9 mouse cellular contexts compared by ENCODE assay signal in genomic region chr7:19006476-19006875, GRCm38 (mm10). TPM values are rescaled to one million over a fixed set of nuclear protein-coding genes. Genes with fewer than 3 reads are reported as not detected.
DNase-seq lines count a peak whose midpoint lies in the region; ATAC-seq and TF ChIP-seq lines count a peak whose summit lies in the region.
"Had no signal": no experiment of that assay in that cellular context is flagged by ENCODE, and none has a peak within 500 bp of the region (broad histone marks: within the 10 kb centered on the region; RNA-seq: fewer than 3 reads in every experiment).

No protein-coding gene starts in this region.

- peak; percentile 99 for TF ChIP-seq CTCF in kidney, adult 2 months (conservative IDR thresholded peaks at IDR 0.05; ENCODE audit: insufficient read depth, insufficient read length, low read depth, low read length)

- peaks cover 20% of the 10 kb centered on the region for H3K4me1 ChIP-seq in kidney, adult 2 months (ENCODE audit: control insufficient read depth, insufficient read depth, low read length)
- peaks cover 52% of the 10 kb centered on the region for H3K4me1 ChIP-seq in limb, embryonic 15.5 days
- H3K4me1 ChIP-seq in stomach, embryonic 14.5 days (ENCODE audit: control insufficient read depth, insufficient read depth, low read length): peaks cover 31% of the 10 kb centered on the region

- H3K9me3 ChIP-seq in limb, embryonic 15.5 days: no peaks in the 10 kb centered on the region
- H3K9me3 ChIP-seq in stomach, embryonic 14.5 days (ENCODE audit: control insufficient read depth, low read depth, low read length): no peaks in the 10 kb centered on the region

- no peak overlapping the region for H3K4me3 ChIP-seq in kidney, adult 2 months (ENCODE audit: insufficient read depth, low read depth, low read length)
- peak overlapping the region; percentile 82 for H3K4me3 ChIP-seq in limb, embryonic 15.5 days
- H3K4me3 ChIP-seq in stomach, embryonic 14.5 days (ENCODE audit: low read depth, low read length): peak overlapping the region; percentile 88; the same call in 1 of the 2 replicates

- H3K27me3 ChIP-seq in kidney, adult 2 months (replicated peaks; ENCODE audit: control insufficient read depth, insufficient read depth, low read length): no peaks in the 10 kb centered on the region
- no peaks in the 10 kb centered on the region for H3K27me3 ChIP-seq in limb, embryonic 15.5 days
- H3K27me3 ChIP-seq in stomach, embryonic 14.5 days (ENCODE audit: control insufficient read depth, insufficient read depth, low read length): no peaks in the 10 kb centered on the region

- no peak overlapping the region for H3K9ac ChIP-seq in limb, embryonic 15.5 days
- H3K9ac ChIP-seq in stomach, embryonic 14.5 days (replicated peaks; ENCODE audit: low read depth, low read length): no peak overlapping the region

- H3K36me3 ChIP-seq in kidney, adult 2 months (ENCODE audit: control insufficient read depth, insufficient read depth, low read length): no peaks in the 10 kb centered on the region; the same call in 1 of the 2 replicates
- H3K36me3 ChIP-seq in limb, embryonic 15.5 days: peaks cover 28% of the 10 kb centered on the region
- H3K36me3 ChIP-seq in stomach, embryonic 14.5 days (ENCODE audit: control insufficient read depth, insufficient read depth, low read length): peaks cover 21% of the 10 kb centered on the region

- WGBS in kidney, adult 2 months: 5% methylated on average over 12 of the region's 12 CpGs
- 9% methylated on average over 12 of the region's 12 CpGs for whole genome bisulfite sequencing in limb, embryonic 15.5 days
- WGBS in stomach, embryonic 14.5 days: 9% methylated on average over 12 of the region's 12 CpGs

- H3K4me2 ChIP-seq in limb, embryonic 15.5 days: peak overlapping the region; percentile 97
- peak overlapping the region; percentile 87 for H3K4me2 ChIP-seq in stomach, embryonic 14.5 days (replicated peaks; ENCODE audit: low read depth, low read length)

- DNase-seq in 3134 (ENCODE audit: extremely low read depth, insufficient read length, low spot score) (peak; percentile 56), ZHBTc4 (ENCODE audit: low read depth, low spot score) (peak; percentile 91)
- peak; percentile 92 for DNase-seq in embryo, embryonic 11 days
- peak; percentile 82 to 91 for DNase-seq in heart, adult 18-20 months
- peak; percentile 92 for DNase-seq in kidney, adult 2 months
- peak; percentile 81 to 85 for DNase-seq in natural killer cell, adult 2 months (ENCODE audit: low spot score in 2 of 2)

- no peak for TF ChIP-seq POLR2A in kidney, adult 2 months (IDR thresholded peaks at IDR 0.05; ENCODE audit: low read depth, low read length)

- H3K27ac ChIP-seq in kidney, adult 2 months (ENCODE audit: insufficient read depth, low read depth, low read length): no peak overlapping the region
- H3K27ac ChIP-seq in limb, embryonic 15.5 days: no peak overlapping the region
- peak overlapping the region; percentile 71; the same call in 1 of the 2 replicates for H3K27ac ChIP-seq in stomach, embryonic 14.5 days (ENCODE audit: low read length)

- ATAC-seq in limb, embryonic 15.5 days (ENCODE audit: insufficient number of reproducible peaks, low FRiP score, low TSS enrichment, low read depth): no peak
- no peak for ATAC-seq in stomach, embryonic 14.5 days (ENCODE audit: insufficient number of reproducible peaks, insufficient read depth, low FRiP score, low read depth)

RNA-seq across cellular contexts. Expression of gene Irf2bp1, which starts 2.6 kb away (rescaled TPM):
- 10 to 100 TPM; 22.4 to 23.1 TPM for total RNA-seq in heart, adult 18-20 months (2021)
- 18.1 and 21.1 TPM in 2 replicates for polyA plus RNA-seq in kidney, adult 2 months (2012; rRNA removed)
- polyA plus RNA-seq in limb, embryonic 15.5 days (2015; fragmentation: Nextera tagmentation; extraction: Ambion mirVana): 24.0 and 26.1 TPM in 2 replicates
- polyA plus RNA-seq in stomach, embryonic 14.5 days (2014; fragmentation: Nextera tagmentation; extraction: Ambion mirVana): 22.7 and 25.5 TPM in 2 replicates

RNA-seq across cellular contexts. Expression of gene Mypop, which starts 15.4 kb away (rescaled TPM):
- total RNA-seq in heart, adult 18-20 months (2021): 1 to 10 TPM; 3.6 to 4.0 TPM
- polyA plus RNA-seq in kidney, adult 2 months (2012; rRNA removed): 7.6 and 8.7 TPM in 2 replicates
- 5.2 and 5.3 TPM in 2 replicates for polyA plus RNA-seq in limb, embryonic 15.5 days (2015; fragmentation: Nextera tagmentation; extraction: Ambion mirVana)
- 3.0 and 3.5 TPM in 2 replicates for polyA plus RNA-seq in stomach, embryonic 14.5 days (2014; fragmentation: Nextera tagmentation; extraction: Ambion mirVana)

RNA-seq across cellular contexts. Expression of gene Foxa3, which starts 16.9 kb away (rescaled TPM):
- total RNA-seq in heart, adult 18-20 months (2021): not detected
- polyA plus RNA-seq in kidney, adult 2 months (2012; rRNA removed): 0.13 and 0.16 TPM in 2 replicates
- 3.8 and 3.9 TPM in 2 replicates for polyA plus RNA-seq in limb, embryonic 15.5 days (2015; fragmentation: Nextera tagmentation; extraction: Ambion mirVana)
- polyA plus RNA-seq in stomach, embryonic 14.5 days (2014; fragmentation: Nextera tagmentation; extraction: Ambion mirVana): 14.8 and 15.3 TPM in 2 replicates

RNA-seq across cellular contexts. Expression of gene Sympk, which starts 17.7 kb away (rescaled TPM):
- 10 to 100 TPM; 85.2 to 93.9 TPM for total RNA-seq in heart, adult 18-20 months (2021)
- 59.8 and 68.9 TPM in 2 replicates for polyA plus RNA-seq in kidney, adult 2 months (2012; rRNA removed)
- 28.8 and 32.7 TPM in 2 replicates for polyA plus RNA-seq in limb, embryonic 15.5 days (2015; fragmentation: Nextera tagmentation; extraction: Ambion mirVana)
- polyA plus RNA-seq in stomach, embryonic 14.5 days (2014; fragmentation: Nextera tagmentation; extraction: Ambion mirVana): 21.7 and 23.7 TPM in 2 replicates

RNA-seq across cellular contexts. Expression of gene Nanos2, which starts 19.3 kb away (rescaled TPM):
- not detected for total RNA-seq in heart, adult 18-20 months (2021)
- not detected in 2 replicates for polyA plus RNA-seq in kidney, adult 2 months (2012; rRNA removed)
- not detected in 2 replicates for polyA plus RNA-seq in limb, embryonic 15.5 days (2015; fragmentation: Nextera tagmentation; extraction: Ambion mirVana)
- not detected in 2 replicates for polyA plus RNA-seq in stomach, embryonic 14.5 days (2014; fragmentation: Nextera tagmentation; extraction: Ambion mirVana)
- polyA plus RNA-seq: erythroblast, embryonic 14.5 days had no signal
